Mouse (Mus musculus) hindbrain, embryonic 10.5 days (tissue): Measurements from ENCODE around the gene Zfp759. TPM values are rescaled to one million over a fixed set of nuclear protein-coding genes. Genes with fewer than 3 reads are reported as not detected.
"Not testable (repeated sequence)": the region's sequence is repeated elsewhere in the genome, so short reads cannot be mapped to it uniquely, and the experiment has no call there.

Experiments
- DNase-seq: peaks from one replicate; pipeline ENCODE4 v3.0.0-alpha.2; 2017; ENCODE audit warnings: low spot score
- H3K27ac ChIP-seq: fragments of 300-500 bp; sonication (generic); 2 replicates; pipeline ENCODE4 v1.5.1; 2016; ENCODE audit warnings: mild to moderate bottlenecking, moderate library complexity
- H3K27me3 ChIP-seq: fragments of 300-500 bp; sonication (generic); 2 replicates; pipeline ENCODE4 v1.6.1; 2016; ENCODE audit warnings: mild to moderate bottlenecking; ENCODE audit not compliant: poor library complexity, insufficient read depth, severe bottlenecking
- H3K36me3 ChIP-seq: fragments of 300-500 bp; sonication (generic); 2 replicates; pipeline ENCODE4 v1.6.1; 2016; ENCODE audit warnings: mild to moderate bottlenecking, moderate library complexity
- H3K4me1 ChIP-seq: fragments of 300-500 bp; sonication (generic); replicated peaks from 2 replicates; pipeline ENCODE4 v1.6.1; 2016; ENCODE audit warnings: mild to moderate bottlenecking
- H3K4me3 ChIP-seq: fragments of 300-500 bp; sonication (generic); 2 replicates; pipeline ENCODE4 v1.5.1; 2016; ENCODE audit warnings: mild to moderate bottlenecking, moderate library complexity
- H3K9me3 ChIP-seq: fragments of 300-500 bp; sonication (generic); 2 replicates; pipeline ENCODE4 v1.6.1; 2016; ENCODE audit warnings: mild to moderate bottlenecking, moderate library complexity
- WGBS: fragments of 180-500 bp; shearing (Covaris S2); methylation state at CpG from one replicate; pipeline ENCODE4 v1.1.7; 2016; 5-methylcytosine and 5-hydroxymethylcytosine counted together
- polyA plus RNA-seq: library from polyadenylated mRNA; unstranded; fragments of >200 nt; fragmentation: Nextera tagmentation; extraction: Ambion mirVana; gene quantifications from 2 replicates; pipeline ENCODE4 v1.2.1, GENCODE M21; 2016

The Zfp759 gene
- 1.2 and 1.8 TPM in 2 replicates for polyA plus RNA-seq

DNA sequence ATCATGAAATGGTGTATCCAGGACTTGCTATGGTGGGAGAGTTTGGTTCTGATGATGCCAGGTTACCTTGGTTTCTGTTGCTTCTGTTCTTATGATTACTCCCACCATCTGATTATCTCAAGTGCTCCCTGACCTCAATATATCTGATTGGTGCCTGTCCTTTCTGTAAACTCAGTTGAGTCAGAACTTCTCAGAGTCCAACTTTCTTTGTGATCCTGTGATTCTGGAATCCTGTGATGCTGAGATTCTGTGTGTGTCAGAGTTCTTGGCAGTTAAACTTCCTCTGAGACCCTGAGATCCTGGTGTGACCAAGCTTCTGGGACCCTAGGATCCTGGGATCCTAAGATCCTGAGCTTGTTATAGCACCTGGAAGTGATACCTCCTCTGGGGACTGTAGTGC is at the start of gene Zfp759:
Gene Zfp759 (plus strand): TSS at position 301 of the 400 bp plus-strand sequence.
- not testable (repeated sequence) for H3K36me3 ChIP-seq, H3K4me1 ChIP-seq, H3K4me3 ChIP-seq, DNase-seq, H3K9me3 ChIP-seq, H3K27ac ChIP-seq, H3K27me3 ChIP-seq

- peaks cover 94% of the 10 kb centered on the region for H3K36me3 ChIP-seq
- H3K27ac ChIP-seq: no peak overlapping the region
- H3K4me3 ChIP-seq: no peak overlapping the region
- H3K9me3 ChIP-seq: peaks cover 69% of the 10 kb centered on the region
- no peaks in the 10 kb centered on the region for H3K4me1 ChIP-seq
- WGBS: 90% methylated on average over 2 of the region's 2 CpGs
- DNase-seq: no peak
- H3K27me3 ChIP-seq: no peaks in the 10 kb centered on the region
These were observed 48.7 kb upstream of the Zfp759 start for GRCm38 (mm10) chr13:67072786-67073185.

- no peak for DNase-seq
- Histone ChIP-seq H3K4me3 (no peak overlapping the region), H3K4me1 (peaks cover 9% of the 10 kb centered on the region; the same call in 1 of the 2 replicates), H3K27ac (no peak overlapping the region), H3K9me3 (peaks cover 35% of the 10 kb centered on the region), H3K27me3 (no peaks in the 10 kb centered on the region), H3K36me3 (peaks cover 64% of the 10 kb centered on the region)
- 95% methylated on average over 2 of the region's 2 CpGs for WGBS
These were observed 44.2 kb upstream of the Zfp759 start for GRCm38 (mm10) chr13:67077244-67077643.

- Histone ChIP-seq H3K27ac (peak overlapping the region; percentile 93), H3K4me1 (peaks cover 9% of the 10 kb centered on the region; the same call in 1 of the 2 replicates), H3K4me3 (peak overlapping the region; percentile 78), H3K9me3 (peaks cover 18% of the 10 kb centered on the region), H3K36me3 (peaks cover 30% of the 10 kb centered on the region), H3K27me3 (no peaks in the 10 kb centered on the region)
- DNase-seq: peak; percentile 83
- WGBS: 0% methylated on average over 24 of the region's 24 CpGs
These were observed 40.2 kb upstream of the Zfp759 start for GRCm38 (mm10) chr13:67081142-67081713.

- Histone ChIP-seq H3K9me3 (peaks cover 12% of the 10 kb centered on the region; the same call in 1 of the 2 replicates), H3K4me1 (peaks cover 9% of the 10 kb centered on the region; the same call in 1 of the 2 replicates), H3K36me3 (peaks cover 23% of the 10 kb centered on the region), H3K27ac (0 out of 2 replicates have a peak overlapping the region, but pooled peaks have one; percentile 93), H3K27me3 (no peaks in the 10 kb centered on the region), H3K4me3 (peak overlapping the region; percentile 78)
- no peak for DNase-seq
- WGBS: 77% methylated on average over 1 of the region's 1 CpGs
These were observed 39.5 kb upstream of the Zfp759 start for GRCm38 (mm10) chr13:67081946-67082345.

DNA sequence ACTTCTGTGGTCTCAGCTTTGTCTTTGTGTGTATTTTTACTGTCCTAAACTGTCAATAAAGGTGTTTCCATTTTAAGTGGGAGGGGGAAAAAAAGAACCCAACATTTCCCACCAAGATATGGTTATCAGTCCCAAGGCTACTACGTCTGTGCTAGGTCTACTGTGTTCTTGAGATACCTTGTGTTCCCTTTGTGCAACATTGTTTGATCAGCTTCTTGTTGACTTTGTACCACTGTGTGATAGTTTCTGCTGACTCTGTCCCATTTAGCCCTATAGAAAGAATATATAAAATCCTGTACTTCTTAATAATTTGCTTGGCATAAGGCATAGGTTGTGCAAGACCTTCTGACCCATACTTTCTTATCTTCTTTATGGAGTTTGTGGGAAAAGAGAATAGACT is 31.3 kb upstream of the Zfp759 start:
- no peaks in the 10 kb centered on the region for H3K9me3 ChIP-seq
- DNase-seq: no peak
- H3K4me3 ChIP-seq: no peak overlapping the region
- WGBS: 82% methylated on average over 1 of the region's 1 CpGs
- H3K4me1 ChIP-seq: no peaks in the 10 kb centered on the region
- H3K27me3 ChIP-seq: no peaks in the 10 kb centered on the region
- H3K36me3 ChIP-seq: 0 out of 2 replicates have a peak, but pooled peaks cover 7% of the 10 kb centered on the region
- H3K27ac ChIP-seq: no peak overlapping the region

DNA sequence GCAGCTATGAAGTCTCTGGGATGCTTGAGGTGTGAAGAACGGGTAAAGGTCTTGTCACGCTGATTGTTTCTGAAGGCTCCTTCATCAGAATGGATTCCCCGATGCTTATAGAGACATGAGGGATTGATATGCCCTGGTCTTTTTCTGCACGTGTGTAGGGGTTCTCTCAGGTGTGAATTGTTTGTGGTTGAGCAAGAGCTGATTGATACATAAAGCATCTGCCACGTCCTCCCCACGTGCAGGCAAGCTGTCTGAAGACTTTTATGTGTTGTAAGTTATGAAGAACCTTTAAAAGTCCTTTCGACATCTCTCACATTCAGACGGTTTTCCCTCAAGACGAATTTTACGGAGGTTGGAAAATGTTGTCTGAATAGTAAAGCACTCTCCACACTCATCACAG is 23.6 kb upstream of the Zfp759 start, which contains the start of gene Zfp708:
Gene Zfp708 (minus strand): TSS at position 101 of the 400 bp plus-strand sequence.
- no peaks in the 10 kb centered on the region for H3K9me3 ChIP-seq
- no peaks in the 10 kb centered on the region for H3K4me1 ChIP-seq
- peaks cover 9% of the 10 kb centered on the region; the same call in 1 of the 2 replicates for H3K36me3 ChIP-seq
- no peaks in the 10 kb centered on the region for H3K27me3 ChIP-seq
- 91% methylated on average over 10 of the region's 10 CpGs for WGBS
- no peak within 1 kb of the TSS for H3K4me3 ChIP-seq
- no peak for DNase-seq
- no peak within 1 kb of the TSS for H3K27ac ChIP-seq

DNA sequence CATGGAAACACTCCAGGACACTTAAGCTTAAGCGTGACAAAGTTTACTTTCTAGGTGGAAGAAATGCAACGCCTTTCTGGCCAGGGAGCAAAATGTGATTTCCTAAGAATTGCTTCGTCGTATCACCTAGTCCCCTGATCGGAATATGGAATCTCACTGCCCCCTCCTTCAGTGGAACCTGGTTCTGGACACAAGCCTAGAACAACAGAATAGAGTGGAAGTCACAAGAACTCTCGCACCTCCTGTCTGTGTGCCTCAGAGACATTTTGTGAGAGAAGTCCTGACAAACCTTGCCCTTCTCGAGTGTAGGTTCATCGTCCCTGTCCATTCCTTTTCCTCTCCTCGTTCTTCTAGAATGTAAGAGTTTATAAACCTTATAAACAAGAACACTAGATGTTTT is 13.8 kb upstream of the Zfp759 start:
- no peak for DNase-seq
- Histone ChIP-seq H3K27ac (peak overlapping the region; percentile 86), H3K9me3 (peaks cover 8% of the 10 kb centered on the region; the same call in 1 of the 2 replicates), H3K4me1 (peaks cover 7% of the 10 kb centered on the region), H3K36me3 (peaks cover 11% of the 10 kb centered on the region), H3K4me3 (peak overlapping the region; percentile 74), H3K27me3 (no peaks in the 10 kb centered on the region)
- WGBS: 70% methylated on average over 9 of the region's 9 CpGs

GRCm38 (mm10) chr13:67108194-67108820 is 13.2 kb upstream of the Zfp759 start, which contains the start of gene Gm28557:
Gene Gm28557 (minus strand): TSS chr13:67108604.
- Histone ChIP-seq H3K27ac (peak within 1 kb of the TSS; percentile 86), H3K27me3 (no peaks in the 10 kb centered on the region), H3K4me3 (peak within 1 kb of the TSS; percentile 74), H3K9me3 (peaks cover 8% of the 10 kb centered on the region; the same call in 1 of the 2 replicates), H3K4me1 (peaks cover 7% of the 10 kb centered on the region), H3K36me3 (peaks cover 11% of the 10 kb centered on the region)
- WGBS: 0% methylated on average over 17 of the region's 17 CpGs
- peak; percentile 86 for DNase-seq

- 8% methylated on average over 9 of the region's 9 CpGs for WGBS
- Histone ChIP-seq H3K27me3 (no peaks in the 10 kb centered on the region), H3K36me3 (peaks cover 11% of the 10 kb centered on the region), H3K4me3 (peak overlapping the region; percentile 74), H3K4me1 (peaks cover 7% of the 10 kb centered on the region), H3K27ac (0 out of 2 replicates have a peak overlapping the region, but pooled peaks have one; percentile 86), H3K9me3 (peaks cover 8% of the 10 kb centered on the region; the same call in 1 of the 2 replicates)
- DNase-seq: peak; percentile 54
These were observed 12.6 kb upstream of the Zfp759 start for GRCm38 (mm10) chr13:67108821-67109206.

- DNase-seq: no peak
- Histone ChIP-seq H3K27me3 (no peaks in the 10 kb centered on the region), H3K9me3 (no peaks in the 10 kb centered on the region), H3K4me3 (no peak overlapping the region), H3K36me3 (no peaks in the 10 kb centered on the region), H3K27ac (no peak overlapping the region), H3K4me1 (peaks cover 7% of the 10 kb centered on the region)
- 84% methylated on average over 12 of the region's 12 CpGs for WGBS
These were observed 9.4 kb upstream of the Zfp759 start for GRCm38 (mm10) chr13:67112096-67112495.

GRCm38 (mm10) chr13:67113287-67113686 is 8.2 kb upstream of the Zfp759 start:
- Histone ChIP-seq H3K9me3 (no peaks in the 10 kb centered on the region), H3K27me3 (no peaks in the 10 kb centered on the region), H3K36me3 (no peaks in the 10 kb centered on the region), H3K27ac (no peak overlapping the region), H3K4me3 (no peak overlapping the region), H3K4me1 (no peaks in the 10 kb centered on the region)
- 90% methylated on average over 2 of the region's 2 CpGs for WGBS
- DNase-seq: no peak

GRCm38 (mm10) chr13:67116163-67116562 is 5.3 kb upstream of the Zfp759 start, which contains the start of gene Rslcan18:
Gene Rslcan18 (minus strand): TSS chr13:67116263.
- H3K4me3 ChIP-seq, H3K9me3 ChIP-seq, H3K4me1 ChIP-seq, H3K36me3 ChIP-seq, H3K27ac ChIP-seq, DNase-seq, H3K27me3 ChIP-seq: not testable (repeated sequence)
- 87% methylated on average over 8 of the region's 8 CpGs for WGBS
